Mouse (Mus musculus) lung, postnatal 0 days (tissue): ENCODE measurements around the gene Tex12. TPM values are rescaled to one million over a fixed set of nuclear protein-coding genes. Genes with fewer than 3 reads are reported as not detected.

Experiments
- ATAC-seq: fragments of 200-750 bp; cut with Nextera tagmentation; 2 replicates; pipeline ENCODE4 v1.8.0; 2017; ENCODE audit warnings: moderate library complexity
- DNase-seq: peaks from one replicate; pipeline ENCODE4 v3.0.0-alpha.2; 2016; ENCODE audit warnings: low spot score
- H3K27ac ChIP-seq: fragments of 300-500 bp; sonication (generic); 2 replicates; pipeline ENCODE4 v1.5.1; 2014; ENCODE audit warnings: antibody characterized with exemption, mild to moderate bottlenecking, low read length, mixed read lengths
- H3K27me3 ChIP-seq: fragments of 300-500 bp; sonication (generic); replicated peaks from 2 replicates; pipeline ENCODE4 v1.6.1; 2014; ENCODE audit warnings: low read length, mixed read lengths; ENCODE audit not compliant: insufficient read depth
- H3K36me3 ChIP-seq: fragments of 300-500 bp; sonication (generic); 2 replicates; pipeline ENCODE4 v1.6.1; 2014; ENCODE audit warnings: low read length, mixed read lengths; ENCODE audit not compliant: insufficient read depth
- H3K4me1 ChIP-seq: fragments of 300-500 bp; sonication (generic); 2 replicates; pipeline ENCODE4 v1.6.1; 2014; ENCODE audit warnings: antibody characterized with exemption, low read depth, low read length, mixed read lengths; ENCODE audit not compliant: insufficient read depth
- H3K4me2 ChIP-seq: fragments of 300-500 bp; sonication (generic); replicated peaks from 2 replicates; pipeline ENCODE4 v1.6.1; 2014; ENCODE audit warnings: low read depth, mild to moderate bottlenecking, low read length, moderate library complexity, mixed read lengths
- H3K4me3 ChIP-seq: fragments of 300-500 bp; sonication (generic); 2 replicates; pipeline ENCODE4 v1.5.1; 2014; ENCODE audit warnings: low read depth, low read length
- H3K9ac ChIP-seq: fragments of 300-500 bp; sonication (generic); replicated peaks from 2 replicates; pipeline ENCODE4 v1.6.1; 2014; ENCODE audit warnings: low read depth, mild to moderate bottlenecking
- H3K9me3 ChIP-seq: fragments of 300-500 bp; sonication (generic); 2 replicates; pipeline ENCODE4 v1.6.1; 2016; ENCODE audit warnings: low read length, mixed read lengths
- CTCF ChIP-seq: IDR thresholded peaks from 2 replicates; pipeline ENCODE4 v1.5.1; 2016; ENCODE audit warnings: antibody characterized with exemption, mild to moderate bottlenecking
- EP300 ChIP-seq: IDR thresholded peaks from 2 replicates; pipeline ENCODE4 v1.6.1; 2016; ENCODE audit warnings: antibody characterized with exemption, mild to moderate bottlenecking, control low read depth
- WGBS: fragments of 180-500 bp; shearing (Covaris S2); extraction: QIAGEN DNeasy Blood & Tissue Kit; methylation state at CpG from one replicate; pipeline ENCODE4 v1.1.7; 2014; 5-methylcytosine and 5-hydroxymethylcytosine counted together
- polyA plus RNA-seq: library from polyadenylated mRNA; unstranded; fragments of >200 nt; fragmentation: Nextera tagmentation; extraction: Ambion mirVana; gene quantifications from 2 replicates; pipeline ENCODE4 v1.2.1, GENCODE M21; 2015

Tex12 gene
- polyA plus RNA-seq, 1 experiment from 2014 or later, result not detected

DNA sequence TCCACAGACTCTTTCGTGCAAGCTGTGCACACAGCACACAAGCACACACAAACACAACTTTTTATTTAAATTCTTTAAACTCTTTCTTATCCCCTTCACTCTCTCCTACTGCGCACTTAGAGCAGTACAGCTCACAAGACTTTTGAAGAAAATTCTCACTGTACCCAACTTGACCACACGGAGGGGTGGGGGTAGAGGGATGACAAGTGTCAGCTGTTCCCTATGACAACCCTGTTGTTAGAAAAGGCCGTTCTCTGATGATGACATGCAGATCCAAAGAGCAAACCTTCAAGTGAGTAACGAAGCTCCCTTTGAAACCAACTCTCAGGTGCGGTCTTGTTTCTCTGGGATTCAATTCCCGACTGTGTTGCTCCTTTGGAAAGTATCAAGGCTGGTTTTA, 33.3 kb downstream of the Tex12 start:
- DNase-seq (peak; percentile 42), ATAC-seq (no peak)
- Histone ChIP-seq H3K36me3 (no peaks in the 10 kb centered on the region), H3K27me3 (no peaks in the 10 kb centered on the region), H3K4me1 (peaks cover 6% of the 10 kb centered on the region; the same call in 1 of the 2 replicates), H3K27ac (peak overlapping the region; percentile 87; the same call in 1 of the 2 replicates), H3K4me3 (peak overlapping the region; percentile 72), H3K9ac (0 out of 2 replicates have a peak overlapping the region, but pooled peaks have one; percentile 55), H3K9me3 (no peaks in the 10 kb centered on the region), H3K4me2 (peak overlapping the region; percentile 54)
- no peak for TF ChIP-seq CTCF
- no peak for TF ChIP-seq EP300
- WGBS, result 30% methylated on average over 7 of the region's 7 CpGs

- Histone ChIP-seq H3K4me1 (peaks cover 6% of the 10 kb centered on the region; the same call in 1 of the 2 replicates), H3K4me3 (no peak overlapping the region), H3K36me3 (no peaks in the 10 kb centered on the region), H3K9ac (no peak overlapping the region), H3K9me3 (no peaks in the 10 kb centered on the region), H3K4me2 (no peak overlapping the region), H3K27me3 (no peaks in the 10 kb centered on the region), H3K27ac (no peak overlapping the region)
- 71% methylated on average over 5 of the region's 5 CpGs for WGBS
- no peak for DNase-seq
- TF ChIP-seq EP300 (no peak), CTCF (no peak)
- no peak for ATAC-seq
These were observed 35.5 kb downstream of the Tex12 start for GRCm38 (mm10) chr9:50525585-50525984.

GRCm38 (mm10) chr9:50524936-50525335, 36.2 kb downstream of the Tex12 start:
- Histone ChIP-seq H3K4me3 (no peak overlapping the region), H3K9ac (no peak overlapping the region), H3K27ac (no peak overlapping the region), H3K27me3 (no peaks in the 10 kb centered on the region), H3K9me3 (no peaks in the 10 kb centered on the region), H3K36me3 (no peaks in the 10 kb centered on the region), H3K4me1 (peaks cover 6% of the 10 kb centered on the region; the same call in 1 of the 2 replicates), H3K4me2 (no peak overlapping the region)
- DNase-seq (no peak), ATAC-seq (no peak)
- 83% methylated on average over 5 of the region's 5 CpGs for WGBS
- TF ChIP-seq EP300, result no peak

- 67% methylated on average over 5 of the region's 5 CpGs for WGBS
- peaks cover under 1% of the 10 kb centered on the region; the same call in 1 of the 2 replicates for H3K4me1 ChIP-seq
- no peaks in the 10 kb centered on the region for H3K36me3 ChIP-seq
- H3K4me3 ChIP-seq, result no peak overlapping the region
- H3K9ac ChIP-seq, result no peak overlapping the region
- DNase-seq (peak; percentile 39), ATAC-seq (no peak)
- H3K27me3 ChIP-seq, result no peaks in the 10 kb centered on the region
- H3K4me2 ChIP-seq, result no peak overlapping the region
- H3K9me3 ChIP-seq, result no peaks in the 10 kb centered on the region
- TF ChIP-seq EP300 (no peak), CTCF (no peak)
- H3K27ac ChIP-seq, result no peak overlapping the region
These were observed 38.6 kb downstream of the Tex12 start for GRCm38 (mm10) chr9:50522574-50522973.

- no peak for TF ChIP-seq EP300
- 0 out of 2 replicates have a peak, but pooled peaks have one; percentile 14 for TF ChIP-seq CTCF
- H3K27me3 ChIP-seq, result no peaks in the 10 kb centered on the region
- H3K4me1 ChIP-seq, result no peaks in the 10 kb centered on the region
- H3K4me2 ChIP-seq, result no peak overlapping the region
- no peak overlapping the region for H3K9ac ChIP-seq
- 40% methylated on average over 2 of the region's 2 CpGs for WGBS
- H3K4me3 ChIP-seq, result no peak overlapping the region
- DNase-seq, result no peak
- ATAC-seq, result no peak
- no peaks in the 10 kb centered on the region for H3K36me3 ChIP-seq
- H3K9me3 ChIP-seq, result no peaks in the 10 kb centered on the region
- H3K27ac ChIP-seq, result no peak overlapping the region
These were observed 39.6 kb downstream of the Tex12 start for GRCm38 (mm10) chr9:50521562-50521961.

GRCm38 (mm10) chr9:50520748-50521147, 40.4 kb downstream of the Tex12 start:
- no peak overlapping the region for H3K9ac ChIP-seq
- 88% methylated on average over 6 of the region's 6 CpGs for whole genome bisulfite sequencing
- H3K9me3 ChIP-seq, result no peaks in the 10 kb centered on the region
- no peaks in the 10 kb centered on the region for H3K4me1 ChIP-seq
- DNase-seq (peak; percentile 27), ATAC-seq (no peak)
- TF ChIP-seq EP300, result no peak
- no peak for TF ChIP-seq CTCF
- H3K4me2 ChIP-seq, result no peak overlapping the region
- no peak overlapping the region for H3K27ac ChIP-seq
- H3K4me3 ChIP-seq, result no peak overlapping the region
- no peaks in the 10 kb centered on the region for H3K36me3 ChIP-seq
- H3K27me3 ChIP-seq, result no peaks in the 10 kb centered on the region

DNA sequence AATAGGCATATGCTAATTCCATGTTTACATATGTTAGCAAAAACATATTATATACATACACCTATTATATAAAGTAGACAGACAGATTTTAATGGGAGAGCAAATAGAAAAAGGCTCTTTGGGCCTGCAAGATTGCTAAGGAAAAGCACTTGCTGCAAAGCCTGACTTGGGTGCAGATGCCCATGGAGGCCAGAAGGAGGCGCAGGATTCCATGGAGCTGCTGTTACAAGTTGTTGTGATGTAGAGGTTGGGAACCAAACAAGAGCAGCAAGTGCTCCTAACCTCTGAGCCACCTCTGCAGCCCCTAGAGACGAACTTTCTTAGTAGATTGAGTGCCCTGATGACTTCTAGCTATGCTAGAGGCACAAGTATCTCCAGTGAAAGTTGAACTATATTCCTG, 42.3 kb downstream of the Tex12 start:
- no peak for TF ChIP-seq EP300
- TF ChIP-seq CTCF, result peak; percentile 76
- Histone ChIP-seq H3K9me3 (no peaks in the 10 kb centered on the region), H3K4me1 (no peaks in the 10 kb centered on the region), H3K4me3 (no peak overlapping the region), H3K36me3 (no peaks in the 10 kb centered on the region), H3K27me3 (no peaks in the 10 kb centered on the region), H3K27ac (no peak overlapping the region), H3K4me2 (no peak overlapping the region), H3K9ac (no peak overlapping the region)
- WGBS, result 19% methylated on average over 2 of the region's 2 CpGs
- ATAC-seq (no peak), DNase-seq (peak; percentile 56)
